Mouse (Mus musculus) erythroblast, embryonic 14.5 days (primary cell): ENCODE measurements around the gene Slc16a7. TPM values are rescaled to one million over a fixed set of nuclear protein-coding genes. Genes with fewer than 3 reads are reported as not detected.

Experiments
- H3K27me3 ChIP-seq: 2 replicates; pipeline ENCODE4 v1.6.1; 2012; ENCODE audit warnings: inconsistent platforms; ENCODE audit not compliant: control insufficient read depth
- H3K36me3 ChIP-seq: 2 replicates; pipeline ENCODE4 v1.6.1; 2012; ENCODE audit warnings: mild to moderate bottlenecking, inconsistent platforms; ENCODE audit not compliant: control insufficient read depth
- H3K4me1 ChIP-seq: 2 replicates; pipeline ENCODE4 v1.6.1; 2012; ENCODE audit warnings: inconsistent platforms; ENCODE audit not compliant: control insufficient read depth
- H3K4me3 ChIP-seq: replicated peaks from 2 replicates; pipeline ENCODE3; 2012; ENCODE audit warnings: moderate library complexity, mild to moderate bottlenecking, inconsistent platforms
- H3K9me3 ChIP-seq: 2 replicates; pipeline ENCODE4 v1.6.1; 2012; ENCODE audit warnings: low read length, inconsistent platforms, mixed read lengths; ENCODE audit not compliant: control insufficient read depth
- GATA1 ChIP-seq: IDR thresholded peaks from 2 replicates; pipeline ENCODE4 v1.6.1; 2012; ENCODE audit warnings: low read length, inconsistent platforms, mixed read lengths
- TAL1 ChIP-seq: IDR thresholded peaks from 3 replicates; pipeline ENCODE4 v1.6.1; 2012; ENCODE audit warnings: low read length, inconsistent platforms, mixed read lengths
- polyA plus RNA-seq: library from polyadenylated mRNA; stranded (reverse); fragments of >175 nt; gene quantifications from 2 replicates; pipeline ENCODE4 v1.2.3, GENCODE M21; 2012

Slc16a7 gene
- polyA plus RNA-seq, 1 experiment = not detected

GRCm38 (mm10) chr10:125370037-125370610 lies 19.1 kb downstream of the Slc16a7 start:
- Histone ChIP-seq H3K4me1 (no peaks in the 10 kb centered on the region), H3K9me3 (peaks cover 7% of the 10 kb centered on the region; the same call in 1 of the 2 replicates), H3K4me3 (no peak overlapping the region), H3K36me3 (no peaks in the 10 kb centered on the region), H3K27me3 (no peaks in the 10 kb centered on the region)
- TF ChIP-seq GATA1 (no peak), TAL1 (no peak)

- Histone ChIP-seq H3K36me3 (no peaks in the 10 kb centered on the region), H3K4me1 (no peaks in the 10 kb centered on the region), H3K4me3 (no peak overlapping the region), H3K9me3 (peaks cover 19% of the 10 kb centered on the region), H3K27me3 (no peaks in the 10 kb centered on the region)
- no peak for TF ChIP-seq GATA1
- TF ChIP-seq TAL1 = no peak
Observed at GRCm38 (mm10) chr10:125358479-125358878, 30.8 kb downstream of the Slc16a7 start.

- Histone ChIP-seq H3K36me3 (no peaks in the 10 kb centered on the region), H3K9me3 (peaks cover 14% of the 10 kb centered on the region), H3K27me3 (no peaks in the 10 kb centered on the region), H3K4me1 (no peaks in the 10 kb centered on the region), H3K4me3 (no peak overlapping the region)
- TF ChIP-seq GATA1 = no peak
Observed at GRCm38 (mm10) chr10:125352805-125353204, 36.5 kb downstream of the Slc16a7 start.

GRCm38 (mm10) chr10:125348171-125348570 lies 41.1 kb downstream of the Slc16a7 start:
- H3K9me3 ChIP-seq = no peaks in the 10 kb centered on the region; the same call in 1 of the 2 replicates
- no peaks in the 10 kb centered on the region for H3K27me3 ChIP-seq
- no peak overlapping the region for H3K4me3 ChIP-seq
- no peaks in the 10 kb centered on the region for H3K4me1 ChIP-seq
- TF ChIP-seq TAL1 = no peak
- no peak for TF ChIP-seq GATA1
- H3K36me3 ChIP-seq = no peaks in the 10 kb centered on the region

- Histone ChIP-seq H3K4me1 (no peaks in the 10 kb centered on the region), H3K36me3 (no peaks in the 10 kb centered on the region), H3K4me3 (no peak overlapping the region), H3K9me3 (no peaks in the 10 kb centered on the region; the same call in 1 of the 2 replicates), H3K27me3 (no peaks in the 10 kb centered on the region)
- TF ChIP-seq GATA1 (no peak), TAL1 (no peak)
Observed at GRCm38 (mm10) chr10:125347149-125347548, 42.1 kb downstream of the Slc16a7 start.

GRCm38 (mm10) chr10:125346364-125346763 lies 42.9 kb downstream of the Slc16a7 start:
- Histone ChIP-seq H3K4me1 (no peaks in the 10 kb centered on the region), H3K27me3 (no peaks in the 10 kb centered on the region), H3K4me3 (no peak overlapping the region), H3K9me3 (no peaks in the 10 kb centered on the region; the same call in 1 of the 2 replicates), H3K36me3 (no peaks in the 10 kb centered on the region)
- TF ChIP-seq GATA1 = no peak
- TF ChIP-seq TAL1 = no peak

- Histone ChIP-seq H3K27me3 (no peaks in the 10 kb centered on the region), H3K4me3 (no peak overlapping the region), H3K4me1 (no peaks in the 10 kb centered on the region), H3K9me3 (no peaks in the 10 kb centered on the region; the same call in 1 of the 2 replicates), H3K36me3 (no peaks in the 10 kb centered on the region)
- no peak for TF ChIP-seq TAL1
- TF ChIP-seq GATA1 = no peak
Observed at GRCm38 (mm10) chr10:125345583-125345982, 43.7 kb downstream of the Slc16a7 start.

- Histone ChIP-seq H3K9me3 (peaks cover 2% of the 10 kb centered on the region; the same call in 1 of the 2 replicates), H3K4me3 (no peak overlapping the region), H3K4me1 (no peaks in the 10 kb centered on the region), H3K36me3 (no peaks in the 10 kb centered on the region), H3K27me3 (no peaks in the 10 kb centered on the region)
- TF ChIP-seq TAL1 = no peak
- TF ChIP-seq GATA1 = no peak
Observed at GRCm38 (mm10) chr10:125342204-125342603, 47.1 kb downstream of the Slc16a7 start.

GRCm38 (mm10) chr10:125333799-125334198 lies 55.5 kb downstream of the Slc16a7 start:
- no peaks in the 10 kb centered on the region for H3K27me3 ChIP-seq
- H3K4me1 ChIP-seq = no peaks in the 10 kb centered on the region
- peaks cover 9% of the 10 kb centered on the region for H3K9me3 ChIP-seq
- H3K36me3 ChIP-seq = no peaks in the 10 kb centered on the region
- H3K4me3 ChIP-seq = no peak overlapping the region
- TF ChIP-seq GATA1 (no peak), TAL1 (no peak)

GRCm38 (mm10) chr10:125331334-125331733 lies 57.9 kb downstream of the Slc16a7 start:
- Histone ChIP-seq H3K9me3 (peaks cover 9% of the 10 kb centered on the region), H3K4me3 (no peak overlapping the region), H3K36me3 (no peaks in the 10 kb centered on the region), H3K27me3 (no peaks in the 10 kb centered on the region), H3K4me1 (no peaks in the 10 kb centered on the region)
- TF ChIP-seq GATA1 (no peak), TAL1 (no peak)
